Mouse (Mus musculus): ENCODE data around the gene Poc1b. TPM values are rescaled to one million over a fixed set of nuclear protein-coding genes. Genes with fewer than 3 reads are reported as not detected.

Poc1b gene
- 8.0 TPM for polyA plus RNA-seq (2012; fragmentation: generic; extraction: Trizol)

DNA sequence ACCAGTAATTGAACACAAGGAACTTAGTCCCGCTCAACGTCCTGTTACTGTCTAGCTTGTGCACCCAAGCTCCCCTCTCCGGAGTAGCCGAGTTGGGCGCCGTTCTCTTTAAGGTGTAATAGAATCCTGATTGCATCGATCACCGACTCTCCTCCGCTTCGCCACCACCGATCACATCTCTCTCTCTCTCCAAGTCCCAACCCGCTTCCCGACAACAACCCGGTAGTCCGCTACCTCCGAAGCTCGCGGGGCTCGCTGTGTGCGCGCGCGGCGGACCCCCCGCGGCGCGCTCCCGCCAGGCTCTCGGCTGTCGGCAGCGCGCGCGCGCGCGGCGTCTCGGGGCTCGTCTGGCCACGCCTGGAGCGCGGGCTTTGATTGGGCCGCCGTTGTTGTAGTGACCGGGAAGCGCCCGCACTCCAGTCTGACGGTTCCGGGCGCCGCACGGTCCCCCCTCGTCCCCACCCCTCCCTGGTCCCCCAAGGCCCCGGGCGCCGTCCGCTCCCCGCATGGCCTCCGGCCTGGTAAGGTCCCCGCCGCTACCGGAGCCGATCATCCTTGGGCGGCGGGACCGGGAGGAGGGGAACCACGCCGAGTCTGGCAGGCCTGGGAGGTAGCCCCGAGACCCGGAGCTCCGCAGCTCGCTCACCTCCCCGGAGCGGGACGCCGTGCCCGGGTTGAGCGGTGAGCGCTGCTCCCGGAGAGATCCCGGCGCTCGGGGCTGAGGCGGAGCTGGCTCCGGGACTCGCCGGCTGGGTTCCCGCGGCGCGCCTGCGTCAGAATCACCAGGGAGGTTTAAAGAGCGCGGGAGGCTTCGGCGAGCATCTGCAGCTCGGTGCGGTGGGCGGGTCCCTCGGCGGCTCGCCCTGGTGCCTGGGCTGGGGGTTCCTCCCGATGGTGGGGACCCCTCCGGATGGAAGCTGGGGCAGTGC, at the start of gene Poc1b:
Poc1b (plus strand) TSS at position 334 of the 929 bp plus-strand sequence.
- H3ac ChIP-seq (ENCODE audit: control insufficient read depth, insufficient read length), result peak within 1 kb of the TSS; percentile 48

DNA sequence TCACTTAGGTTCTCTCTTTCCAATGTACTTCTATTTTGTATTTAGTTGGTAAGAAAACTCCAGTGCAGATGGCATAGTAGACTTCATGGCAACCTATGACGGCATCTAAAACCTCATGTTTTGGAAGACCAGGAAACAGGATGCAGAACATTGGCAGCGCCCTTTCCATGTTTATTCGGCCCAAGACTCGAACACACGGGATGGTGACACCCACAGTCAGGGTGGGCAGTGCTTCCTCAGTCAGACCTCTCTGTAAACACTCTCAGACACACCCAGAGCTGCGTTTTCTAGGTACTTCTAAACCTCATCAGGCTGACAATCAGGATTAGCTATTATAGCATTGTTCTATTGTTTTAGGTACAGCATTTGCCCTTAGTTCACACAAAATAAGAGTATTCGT, 46.2 kb upstream of the Poc1b start:
- Histone ChIP-seq H3K4me2 (ENCODE audit: low read depth) (no peak overlapping the region), H3K4me3 (no peak overlapping the region), H3ac (ENCODE audit: control insufficient read depth, insufficient read length) (no peak overlapping the region), H3K27me3 (ENCODE audit: control insufficient read depth, insufficient read depth, insufficient read length) (no peaks in the 10 kb centered on the region), H3K79me2 (ENCODE audit: control insufficient read depth, insufficient read depth) (no peaks in the 10 kb centered on the region), H3K36me3 (ENCODE audit: control insufficient read depth, insufficient read depth) (no peaks in the 10 kb centered on the region)
- TF ChIP-seq USF1 (IDR thresholded peaks at IDR 0.05; ENCODE audit: low read depth) (no peak), REST (IDR thresholded peaks at IDR 0.05; ENCODE audit: insufficient read depth, insufficient read length) (no peak), MAX (IDR thresholded peaks at IDR 0.05; ENCODE audit: low read depth) (no peak), MYOG (IDR thresholded peaks at IDR 0.05; ENCODE audit: control insufficient read depth in 1 of 3, insufficient read depth in 1 of 3, insufficient read length in 2 of 3, low read depth in 2 of 3) (no peak), CEBPB (IDR thresholded peaks at IDR 0.05; ENCODE audit: insufficient read depth, poor library complexity, severe bottlenecking) (no peak), MYOD1 (IDR thresholded peaks at IDR 0.05; ENCODE audit: control insufficient read depth in 1 of 3, insufficient read length in 2 of 3, low read depth in 2 of 3) (no peak), E2F4 (IDR thresholded peaks at IDR 0.05; ENCODE audit: insufficient read depth) (no peak), TCF3 (IDR thresholded peaks at IDR 0.05; ENCODE audit: insufficient read length, low read depth) (no peak), SRF (IDR thresholded peaks at IDR 0.05; ENCODE audit: control insufficient read depth, insufficient read length, low read depth) (no peak), POLR2A (IDR thresholded peaks at IDR 0.05; ENCODE audit: insufficient read length, low read depth) (no peak), POLR2AphosphoS2 (IDR thresholded peaks at IDR 0.05; ENCODE audit: insufficient read length, low read depth) (no peak), TCF12 (IDR thresholded peaks at IDR 0.05; ENCODE audit: insufficient read depth, poor library complexity, severe bottlenecking) (no peak)

More for the DNA sequence above, at the start of gene Poc1b:
- Histone ChIP-seq H3K27me3 (ENCODE audit: control insufficient read depth, insufficient read depth, insufficient read length) (no peaks in the 10 kb centered on the region), H3K36me3 (ENCODE audit: control insufficient read depth, insufficient read depth) (no peaks in the 10 kb centered on the region), H3K4me2 (ENCODE audit: low read depth) (peak within 1 kb of the TSS; percentile 100), H3K4me3 (peak within 1 kb of the TSS; percentile 85), H3K79me2 (ENCODE audit: control insufficient read depth, insufficient read depth) (peaks cover 7% of the 10 kb centered on the region)
- TF ChIP-seq CEBPB (IDR thresholded peaks at IDR 0.05; ENCODE audit: insufficient read depth, poor library complexity, severe bottlenecking) (no peak), MYOG (IDR thresholded peaks at IDR 0.05; ENCODE audit: control insufficient read depth in 1 of 3, insufficient read depth in 1 of 3, insufficient read length in 2 of 3, low read depth in 2 of 3) (peak in 1 of 3 experiments; percentile 26), E2F4 (IDR thresholded peaks at IDR 0.05; ENCODE audit: insufficient read depth) (peak; percentile 71), REST (IDR thresholded peaks at IDR 0.05; ENCODE audit: insufficient read depth, insufficient read length) (no peak), POLR2A (IDR thresholded peaks at IDR 0.05; ENCODE audit: insufficient read length, low read depth) (peak; percentile 4)

DNA sequence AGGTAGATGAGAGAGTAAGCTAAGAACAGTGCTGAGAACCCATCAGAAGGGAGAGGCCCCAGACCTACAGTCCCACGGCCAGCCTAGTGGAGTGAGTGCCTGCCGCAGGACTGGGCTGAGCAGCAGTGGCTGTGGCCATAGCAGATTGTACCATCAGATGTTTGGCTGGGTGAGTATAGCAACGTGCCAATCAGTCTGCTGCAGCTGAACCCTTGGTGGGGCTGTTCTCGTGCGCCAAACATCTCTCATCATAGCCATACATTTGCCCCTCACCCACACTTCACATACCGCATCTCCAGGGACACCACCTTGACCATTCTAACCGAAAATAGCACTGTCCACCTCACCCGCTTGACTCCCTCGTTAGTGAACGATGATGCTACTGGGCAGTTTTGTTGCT, 45.4 kb upstream of the Poc1b start:
- H3K27me3 ChIP-seq (ENCODE audit: control insufficient read depth, insufficient read depth, insufficient read length), result no peaks in the 10 kb centered on the region
- H3K36me3 ChIP-seq (ENCODE audit: control insufficient read depth, insufficient read depth), result no peaks in the 10 kb centered on the region
- no peaks in the 10 kb centered on the region for H3K79me2 ChIP-seq (ENCODE audit: control insufficient read depth, insufficient read depth)
- TF ChIP-seq POLR2AphosphoS2 (IDR thresholded peaks at IDR 0.05; ENCODE audit: insufficient read length, low read depth) (no peak), POLR2A (IDR thresholded peaks at IDR 0.05; ENCODE audit: insufficient read length, low read depth) (no peak), TCF3 (IDR thresholded peaks at IDR 0.05; ENCODE audit: insufficient read length, low read depth) (no peak), REST (IDR thresholded peaks at IDR 0.05; ENCODE audit: insufficient read depth, insufficient read length) (no peak), USF1 (IDR thresholded peaks at IDR 0.05; ENCODE audit: low read depth) (no peak), MAX (IDR thresholded peaks at IDR 0.05; ENCODE audit: low read depth) (no peak), CEBPB (IDR thresholded peaks at IDR 0.05; ENCODE audit: insufficient read depth, poor library complexity, severe bottlenecking) (no peak), E2F4 (IDR thresholded peaks at IDR 0.05; ENCODE audit: insufficient read depth) (no peak), MYOG (IDR thresholded peaks at IDR 0.05; ENCODE audit: control insufficient read depth in 1 of 3, insufficient read depth in 1 of 3, insufficient read length in 2 of 3, low read depth in 2 of 3) (no peak), SRF (IDR thresholded peaks at IDR 0.05; ENCODE audit: control insufficient read depth, insufficient read length, low read depth) (no peak), MYOD1 (IDR thresholded peaks at IDR 0.05; ENCODE audit: control insufficient read depth in 1 of 3, insufficient read length in 2 of 3, low read depth in 2 of 3) (no peak)
- H3ac ChIP-seq (ENCODE audit: control insufficient read depth, insufficient read length), result no peak overlapping the region
- no peak overlapping the region for H3K4me2 ChIP-seq (ENCODE audit: low read depth)
- H3K4me3 ChIP-seq, result no peak overlapping the region

DNA sequence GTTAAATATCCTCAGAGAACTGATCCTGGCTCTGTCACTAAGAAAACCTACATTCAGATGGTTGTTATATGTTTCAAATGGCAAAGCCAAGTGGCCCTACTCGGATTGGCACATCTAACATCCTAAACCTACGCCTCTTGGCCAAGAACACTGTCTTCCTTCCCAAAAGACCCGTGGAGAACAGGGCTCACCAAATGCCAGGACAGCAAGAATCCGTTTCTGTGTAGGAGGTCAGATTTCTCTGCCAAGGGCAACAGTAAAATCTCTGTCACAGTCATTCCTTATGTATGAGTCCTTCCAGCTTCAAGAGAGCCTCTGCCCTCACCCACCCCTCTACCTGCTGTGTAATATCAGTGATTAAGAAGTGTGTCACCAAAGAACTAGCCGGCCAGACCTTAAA, 44.3 kb upstream of the Poc1b start:
- TF ChIP-seq TCF3 (IDR thresholded peaks at IDR 0.05; ENCODE audit: insufficient read length, low read depth) (no peak), E2F4 (IDR thresholded peaks at IDR 0.05; ENCODE audit: insufficient read depth) (no peak), USF1 (IDR thresholded peaks at IDR 0.05; ENCODE audit: low read depth) (no peak), POLR2A (IDR thresholded peaks at IDR 0.05; ENCODE audit: insufficient read length, low read depth) (no peak), MYOD1 (IDR thresholded peaks at IDR 0.05; ENCODE audit: control insufficient read depth in 1 of 3, insufficient read length in 2 of 3, low read depth in 2 of 3) (no peak), CEBPB (IDR thresholded peaks at IDR 0.05; ENCODE audit: insufficient read depth, poor library complexity, severe bottlenecking) (no peak), TCF12 (IDR thresholded peaks at IDR 0.05; ENCODE audit: insufficient read depth, poor library complexity, severe bottlenecking) (no peak), REST (IDR thresholded peaks at IDR 0.05; ENCODE audit: insufficient read depth, insufficient read length) (no peak), SRF (IDR thresholded peaks at IDR 0.05; ENCODE audit: control insufficient read depth, insufficient read length, low read depth) (no peak), POLR2AphosphoS2 (IDR thresholded peaks at IDR 0.05; ENCODE audit: insufficient read length, low read depth) (no peak), MAX (IDR thresholded peaks at IDR 0.05; ENCODE audit: low read depth) (no peak), MYOG (IDR thresholded peaks at IDR 0.05; ENCODE audit: control insufficient read depth in 1 of 3, insufficient read depth in 1 of 3, insufficient read length in 2 of 3, low read depth in 2 of 3) (no peak)
- H3K27me3 ChIP-seq (ENCODE audit: control insufficient read depth, insufficient read depth, insufficient read length), result no peaks in the 10 kb centered on the region
- H3K4me3 ChIP-seq, result no peak overlapping the region
- H3ac ChIP-seq (ENCODE audit: control insufficient read depth, insufficient read length), result no peak overlapping the region
- no peaks in the 10 kb centered on the region for H3K79me2 ChIP-seq (ENCODE audit: control insufficient read depth, insufficient read depth)
- H3K4me2 ChIP-seq (ENCODE audit: low read depth), result peak overlapping the region; percentile 36
- no peaks in the 10 kb centered on the region for H3K36me3 ChIP-seq (ENCODE audit: control insufficient read depth, insufficient read depth)

Data from myocyte (in vitro differentiated cells).